Mouse (Mus musculus): ENCODE results near the gene Ucn2.

DNA sequence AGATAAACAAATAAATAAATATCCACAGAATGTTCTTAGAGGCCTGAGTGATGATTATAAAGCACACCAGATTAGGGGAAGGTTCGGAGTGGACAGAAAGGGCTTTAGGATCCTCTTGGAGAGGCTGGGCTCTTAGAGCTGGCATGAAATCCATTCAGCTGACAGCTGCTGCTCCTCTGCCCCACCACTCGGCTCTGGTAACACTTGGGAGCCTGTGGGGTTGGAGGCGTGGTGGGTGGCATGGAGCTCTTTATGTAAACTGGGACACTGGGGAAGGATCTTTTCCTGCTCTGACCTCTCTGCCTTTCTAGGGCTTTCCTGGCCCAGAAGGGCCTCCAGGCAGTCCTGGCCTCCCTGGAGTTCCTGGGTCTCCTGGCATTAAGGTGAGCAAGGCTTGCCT is 22.2 kb upstream of the Ucn2 start:
- TF ChIP-seq CTCF (IDR thresholded peaks at IDR 0.05; ENCODE audit: insufficient read depth, low read depth, low read length) (no peak), POLR2A (IDR thresholded peaks at IDR 0.05; ENCODE audit: insufficient read depth, low read depth, low read length) (no peak)
